Mouse (Mus musculus) urinary bladder, postnatal 0 days (tissue): Measurements from ENCODE around the gene Ccdc115. TPM values are rescaled to one million over a fixed set of nuclear protein-coding genes. Genes with fewer than 3 reads are reported as not detected.

Source experiments
- microRNA-seq: library from miRNA; unstranded; fragments of <30 nt; microRNA quantifications from one replicate; pipeline ENCODE4, GENCODE M21; 2016
- polyA plus RNA-seq: library from polyadenylated mRNA; unstranded; fragments of >200 nt; fragmentation: Nextera tagmentation; extraction: Ambion mirVana; gene quantifications from 2 replicates; pipeline ENCODE4 v1.2.1, GENCODE M21; 2015

Gene Ccdc115
- polyA plus RNA-seq, result 36.9 and 37.6 TPM in 2 replicates

GRCm38 (mm10) chr1:34439215-34439960, at the start of gene Ccdc115, which contains the start of gene Imp4:
TSS of gene Ccdc115 (minus strand) at chr1:34439672.
TSS of gene Imp4 (plus strand) at chr1:34439851.

GRCm38 (mm10) chr1:34459284-34460060, 20.0 kb upstream of the Ccdc115 start, which contains the start of gene Ptpn18:
TSS of gene Ptpn18 (plus strand) at chr1:34459762.

Small RNAs within 50 kb of the gene (microRNA-seq; reads per million reads assigned to microRNA genes)
- gene Mir5103, result 2.2 reads per million

Other genes with a start within 250 kb of the Ccdc115 start
- 41.1 and 44.7 TPM in 2 replicates for gene Imp4, start 179 bp upstream of the Ccdc115 start, polyA plus RNA-seq
- 15.4 and 18.9 TPM in 2 replicates for gene Ptpn18, start 20.1 kb upstream of the Ccdc115 start, polyA plus RNA-seq
- gene Prss39, start 58.7 kb upstream of the Ccdc115 start, polyA plus RNA-seq, result not detected in 2 replicates
- 0.54 and 0.65 TPM in 2 replicates for gene Cfc1, start 96.0 kb upstream of the Ccdc115 start, polyA plus RNA-seq
- gene Prss40, start 121.3 kb upstream of the Ccdc115 start, polyA plus RNA-seq, result not detected in 2 replicates
- gene Amer3, start 140.0 kb upstream of the Ccdc115 start, polyA plus RNA-seq, result not detected in 2 replicates